Mouse (Mus musculus): ENCODE data around the gene Btrc.

Btrc gene

DNA sequence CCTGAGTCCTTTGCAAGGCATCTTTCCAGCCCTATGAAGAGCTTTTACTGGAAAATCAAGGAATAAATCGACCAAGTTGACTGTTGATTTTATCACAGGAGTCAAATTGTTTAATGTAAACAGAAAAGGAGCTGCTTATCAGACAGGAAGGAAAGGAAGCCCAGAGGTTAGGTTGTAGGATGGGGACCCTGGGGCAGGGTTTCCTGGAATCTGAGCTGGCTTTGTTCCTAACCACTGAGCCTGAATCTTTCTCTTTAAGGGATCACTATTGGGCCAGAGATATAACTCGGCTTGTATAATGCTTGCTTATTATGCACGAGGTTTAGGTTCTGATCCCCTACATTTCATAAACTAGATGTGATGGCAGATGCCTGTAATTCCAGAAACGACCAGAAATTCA lies 64.6 kb downstream of the Btrc start:
- DNase-seq (ENCODE audit: low spot score in 2 of 2) = no peak

DNA sequence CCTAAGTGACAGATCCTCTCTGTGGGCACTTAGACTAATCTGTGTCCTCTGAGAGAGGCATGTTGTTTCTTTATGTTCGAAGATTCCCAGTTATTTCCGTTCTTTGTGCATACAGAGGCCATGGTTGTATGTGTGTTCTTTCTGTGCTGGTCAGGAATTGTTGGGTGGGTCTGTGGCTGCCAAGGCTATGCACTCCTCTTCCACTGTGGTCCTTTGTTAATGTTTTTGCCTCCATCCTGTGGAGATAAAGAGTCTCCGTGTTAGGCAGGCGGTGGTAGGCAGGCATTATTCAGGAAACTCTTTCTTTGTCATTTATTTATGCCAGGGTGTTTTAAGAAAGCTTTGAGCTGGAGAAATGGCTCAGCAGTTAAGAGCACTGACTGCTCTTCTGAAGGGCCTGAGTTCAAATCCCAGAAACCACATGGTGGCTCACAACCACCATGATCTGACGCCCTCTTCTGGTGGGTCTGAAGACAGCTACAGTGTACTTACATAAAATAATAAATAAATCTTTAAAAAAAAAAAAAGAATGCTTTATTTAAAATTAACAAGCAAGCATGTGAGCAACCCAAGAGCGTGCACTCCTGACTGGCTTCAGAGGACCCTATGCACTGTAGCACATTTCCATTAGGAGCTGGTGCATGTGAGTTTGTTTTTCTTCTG lies 67.6 kb downstream of the Btrc start:
- no peak for DNase-seq (ENCODE audit: low spot score in 2 of 2)

DNA sequence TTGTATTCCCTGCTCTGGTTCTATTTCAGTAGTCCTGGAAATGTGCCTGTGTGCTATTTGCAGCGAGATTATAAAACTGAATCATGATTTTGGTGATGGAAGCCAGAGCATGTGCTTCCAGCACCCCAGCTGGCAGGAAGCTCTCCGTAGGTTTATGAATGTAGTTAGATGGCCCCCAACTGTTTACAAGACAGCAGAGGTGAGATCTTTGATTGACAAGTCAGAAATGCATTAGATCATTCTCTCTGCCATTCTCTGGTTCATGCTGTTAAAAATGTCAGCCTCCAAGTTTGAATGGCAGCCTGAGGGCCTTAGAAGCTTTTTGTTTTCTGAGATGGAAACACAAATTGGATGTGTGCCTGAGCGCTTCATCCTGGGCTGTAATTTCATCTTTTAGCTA lies 68.8 kb downstream of the Btrc start:
- DNase-seq (ENCODE audit: low spot score in 2 of 2) = no peak

DNA sequence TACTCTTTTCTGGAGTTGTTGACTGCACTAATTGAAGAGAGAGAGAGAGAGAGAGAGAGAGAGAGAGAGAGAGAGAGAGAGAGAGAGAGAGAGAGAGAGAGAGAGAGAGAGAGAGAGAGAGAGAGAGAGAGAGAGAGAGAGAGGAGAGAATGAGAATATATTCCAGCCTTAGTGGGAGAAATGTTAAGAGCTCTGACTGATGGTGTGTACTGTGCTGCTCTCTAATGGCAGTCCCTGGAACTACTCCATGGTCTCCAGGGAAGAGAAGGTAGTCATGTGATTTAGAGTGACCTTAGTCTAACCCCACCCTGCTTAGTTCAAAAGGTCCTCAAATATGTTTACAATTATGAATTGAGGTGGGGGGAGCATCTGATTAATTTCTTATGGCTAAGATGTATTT lies 72.5 kb downstream of the Btrc start:
- peak; percentile 52 to 57 for DNase-seq (ENCODE audit: low spot score in 2 of 2)

DNA sequence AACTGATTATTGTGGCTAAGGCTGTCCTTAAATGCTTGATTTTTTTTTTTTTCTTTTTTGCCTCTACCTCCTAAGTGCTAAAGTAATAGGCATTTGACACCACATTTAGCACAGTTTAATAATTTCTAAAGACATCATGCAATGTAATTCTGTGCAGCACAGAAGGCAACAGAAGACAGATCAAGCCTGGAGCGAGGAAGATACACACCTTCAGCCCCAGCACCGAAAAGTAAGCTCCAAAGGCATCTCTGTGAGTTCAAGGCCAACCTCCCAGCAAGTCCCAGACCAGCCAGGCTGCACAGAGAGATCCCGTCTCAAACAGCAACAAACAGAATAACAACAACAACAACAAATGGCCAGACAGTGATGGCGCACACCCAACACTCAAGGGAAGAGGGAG lies 73.6 kb downstream of the Btrc start:
- DNase-seq (ENCODE audit: low spot score in 2 of 2) = no peak

DNA sequence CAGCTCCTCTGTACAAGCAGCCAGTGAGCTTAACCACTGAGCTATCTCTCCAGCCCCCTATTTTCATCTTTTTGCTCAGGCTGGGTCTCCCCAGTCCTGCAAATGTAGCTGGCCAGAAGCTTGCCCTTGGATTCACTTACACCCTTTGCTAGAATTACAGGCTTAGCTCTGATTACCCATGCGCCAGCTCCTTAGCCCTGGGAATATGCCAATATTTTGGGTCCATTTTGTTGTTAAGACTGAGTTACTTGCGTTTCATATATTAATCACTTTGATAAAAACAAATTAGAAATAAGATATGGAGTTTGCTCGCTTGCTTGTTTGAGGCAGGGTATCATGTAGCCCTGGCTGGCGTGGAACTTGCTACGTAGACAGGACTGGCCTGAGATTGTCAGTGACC lies 74.7 kb downstream of the Btrc start:
- DNase-seq (ENCODE audit: low spot score in 2 of 2) = no peak

DNA sequence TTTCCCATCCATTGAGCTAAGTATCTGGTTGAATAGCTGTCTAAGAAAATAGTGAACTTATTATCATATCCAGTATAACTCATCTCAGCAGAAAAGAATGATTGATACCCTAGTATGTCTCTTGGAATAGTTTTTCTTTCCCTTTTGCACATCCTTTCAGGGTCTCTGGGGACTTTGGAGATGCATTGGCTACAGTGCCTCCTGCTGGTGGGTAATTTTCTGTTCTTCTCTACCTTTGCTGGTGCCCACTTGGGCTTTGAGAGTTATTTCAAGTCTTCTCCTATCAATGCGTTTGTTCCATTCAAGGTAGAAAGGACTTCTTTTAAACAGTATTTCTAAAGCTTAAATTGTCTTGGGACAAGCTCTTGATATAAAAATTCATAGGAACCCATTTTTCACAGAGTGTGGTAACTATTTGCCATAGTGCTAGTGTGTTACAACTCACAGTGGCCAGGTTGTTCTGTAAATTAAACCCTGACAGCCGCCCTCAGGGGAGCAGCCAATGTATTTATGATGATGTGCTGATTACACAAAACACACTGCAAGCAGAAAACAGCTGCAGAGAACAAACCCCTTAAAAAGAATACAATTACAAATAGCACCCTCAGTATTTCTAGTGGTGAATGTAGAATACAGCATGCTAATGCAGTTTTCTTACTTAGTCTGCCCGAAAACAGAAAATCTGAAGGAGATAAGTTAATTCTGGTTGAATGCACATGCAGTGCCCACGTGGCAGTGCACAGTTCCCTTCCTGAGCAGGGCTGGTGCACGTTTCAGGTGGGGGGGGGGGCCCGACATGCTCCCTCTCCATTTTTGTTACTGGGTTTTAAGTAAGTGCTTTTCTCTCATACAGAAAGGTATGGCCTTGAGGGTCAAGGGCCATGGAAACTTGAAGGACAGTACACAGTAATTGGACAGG lies 75.7 kb downstream of the Btrc start:
- DNase-seq (ENCODE audit: low spot score in 2 of 2) = no peak

DNA sequence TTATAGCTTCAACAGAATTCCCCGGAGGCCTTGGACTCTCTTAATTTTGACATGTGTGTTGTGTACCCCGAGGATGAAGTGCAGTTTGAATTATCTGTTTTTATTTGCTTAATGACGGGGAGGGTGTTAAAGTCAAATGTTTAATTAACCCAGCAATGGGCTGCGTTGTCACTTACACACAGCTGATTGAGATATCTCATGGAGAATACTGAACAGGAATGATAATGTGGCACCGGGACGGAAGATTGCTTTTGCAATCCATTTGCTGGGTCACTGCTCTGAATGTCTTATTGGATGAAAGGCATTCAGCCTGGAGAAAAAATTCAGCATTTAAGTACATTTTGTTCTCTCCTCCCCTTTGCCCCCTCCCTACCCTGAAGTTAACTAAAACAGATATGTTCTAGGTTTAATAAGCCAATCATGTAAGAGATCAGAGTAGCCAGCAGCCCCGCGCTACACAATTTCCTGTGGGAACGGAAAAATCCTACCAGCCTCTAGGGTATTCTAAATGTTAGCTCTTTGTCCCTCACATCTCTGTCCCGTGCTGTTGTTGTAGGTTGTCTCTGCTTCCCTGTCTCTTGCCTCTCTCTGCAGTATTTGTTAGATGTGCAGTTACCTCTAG lies 77.1 kb downstream of the Btrc start:
- DNase-seq (ENCODE audit: low spot score in 2 of 2) = no peak

DNA sequence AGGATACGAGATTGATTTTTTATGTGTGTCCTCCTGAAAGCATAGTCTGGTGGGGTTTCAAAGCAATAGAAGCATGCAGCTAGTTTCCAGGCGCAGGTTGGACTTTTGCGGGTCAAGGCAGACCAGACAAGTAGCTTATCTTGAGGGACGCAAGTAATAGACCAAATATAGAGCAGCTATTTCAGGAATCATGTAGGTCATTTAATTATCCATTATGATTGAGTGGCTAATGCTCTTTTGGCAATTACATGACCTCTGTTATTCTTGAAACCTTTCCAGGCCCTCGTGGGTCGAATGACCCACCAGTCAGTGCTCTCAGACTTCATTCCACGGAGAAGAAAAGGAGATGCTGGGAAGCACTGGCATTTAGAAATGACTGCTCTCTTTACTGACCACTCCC lies 78.2 kb downstream of the Btrc start:
- DNase-seq (ENCODE audit: low spot score in 2 of 2) = no peak

DNA sequence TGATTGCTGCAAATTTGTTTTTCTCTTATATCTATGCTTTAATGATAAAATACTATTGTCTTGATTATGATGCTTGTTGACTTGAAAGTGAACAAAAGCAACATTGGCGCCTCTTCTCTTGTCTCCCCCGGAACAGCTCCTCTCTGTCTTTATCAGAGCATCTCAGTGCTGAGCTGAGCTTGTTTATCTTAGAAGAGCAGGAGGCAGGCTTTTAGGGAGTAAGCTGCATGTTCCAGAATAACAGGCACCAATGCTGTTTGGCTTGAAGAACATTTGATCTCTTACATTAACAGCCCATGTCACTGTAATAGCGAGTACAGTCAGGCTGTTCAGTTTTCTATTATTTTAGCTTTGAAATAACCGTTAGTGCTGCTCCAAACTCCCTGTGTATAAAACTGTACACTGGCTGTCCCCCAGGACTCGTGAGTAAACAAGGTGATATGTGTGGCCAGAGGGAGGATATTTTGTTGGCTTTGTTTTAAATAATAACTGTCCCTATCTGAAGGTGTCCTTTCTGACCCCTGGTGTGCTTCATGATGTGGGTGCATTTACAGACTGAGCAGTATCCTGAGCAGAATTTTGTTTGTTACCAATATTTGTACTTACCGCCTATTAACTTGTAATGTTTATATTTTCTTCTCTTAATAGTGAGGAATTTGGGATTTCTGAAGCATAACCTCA lies 81.9 kb downstream of the Btrc start:
- DNase-seq (ENCODE audit: low spot score in 2 of 2) = no peak

DNA sequence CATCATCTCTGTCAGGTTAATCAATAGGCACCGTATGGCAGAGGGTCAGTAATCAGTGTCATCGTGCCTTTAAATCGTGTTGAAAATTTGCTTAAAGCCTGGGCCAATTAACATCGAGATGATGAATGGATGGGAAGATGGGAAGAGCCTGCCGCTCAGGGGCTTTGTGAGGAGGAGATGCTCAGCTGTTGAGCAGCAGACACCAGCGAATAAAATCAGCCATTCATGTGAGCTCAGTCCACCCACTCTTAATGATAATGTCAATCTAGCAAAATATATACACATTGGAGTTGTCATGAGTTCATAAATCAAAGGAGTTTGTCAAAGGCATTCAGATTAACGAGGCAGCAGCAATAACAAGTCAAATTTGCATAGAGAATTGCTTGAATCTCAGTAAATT lies 83.1 kb downstream of the Btrc start:
- no peak for DNase-seq (ENCODE audit: low spot score in 2 of 2)

DNA sequence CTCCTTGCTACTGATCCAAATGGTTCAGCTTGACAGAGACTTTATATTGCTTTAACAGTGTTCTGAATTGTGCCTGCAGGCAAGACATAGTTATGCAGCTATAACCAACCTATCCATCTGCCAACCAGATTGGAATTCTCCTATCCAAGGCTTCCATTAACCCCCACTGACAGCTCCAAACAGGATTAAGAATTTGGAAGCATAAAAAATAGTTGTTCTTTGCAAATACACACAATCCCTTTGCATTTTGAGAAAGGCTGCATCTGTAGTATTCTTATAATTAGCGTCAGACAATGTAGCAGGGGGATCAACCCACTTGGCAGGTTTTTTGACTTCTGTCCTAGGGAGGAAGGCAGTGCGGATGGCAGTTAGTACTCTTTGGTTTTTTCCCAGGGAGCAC lies 83.7 kb downstream of the Btrc start:
- DNase-seq (ENCODE audit: low spot score in 2 of 2) = no peak

DNA sequence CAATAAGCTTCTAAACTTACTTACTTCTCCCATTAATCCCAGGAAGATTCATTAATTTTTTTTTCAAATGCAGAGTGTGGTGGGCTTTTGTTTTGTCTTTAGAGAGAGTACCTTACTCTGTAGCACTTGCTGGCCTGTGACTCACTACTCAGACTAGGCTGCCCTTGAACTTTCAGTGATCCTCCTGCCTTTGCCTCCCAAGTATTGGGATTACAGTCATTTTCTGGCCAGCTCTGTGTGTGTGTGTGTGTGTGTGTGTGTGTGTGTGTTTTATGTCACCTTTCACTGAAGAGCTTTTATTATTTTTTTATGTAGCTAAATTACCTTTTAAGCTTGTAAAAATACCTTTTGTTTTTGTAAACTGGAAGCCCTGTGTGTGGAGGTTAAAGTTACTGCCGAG lies 84.4 kb downstream of the Btrc start:
- no peak for DNase-seq (ENCODE audit: low spot score in 2 of 2)

DNA sequence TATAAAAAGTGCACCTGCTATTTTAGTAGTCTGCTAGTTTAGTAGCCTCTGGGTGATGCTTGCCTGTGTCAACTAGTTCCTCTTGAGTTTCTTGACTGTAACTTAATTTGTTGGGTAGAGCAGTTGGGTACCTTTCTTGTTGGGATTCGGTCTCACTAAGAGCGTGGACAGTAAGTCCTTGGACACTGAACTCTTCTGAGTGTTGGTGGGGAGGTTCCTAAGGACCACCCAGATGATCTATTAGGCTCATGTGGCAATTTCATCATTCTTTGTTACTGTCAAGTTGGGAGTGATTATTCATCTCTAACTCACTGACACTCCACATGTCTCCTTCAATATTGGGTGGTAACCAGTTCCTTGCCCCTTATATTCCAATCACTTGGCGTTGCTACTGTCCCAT lies 90.9 kb downstream of the Btrc start:
- DNase-seq (ENCODE audit: low spot score in 2 of 2) = no peak

DNA sequence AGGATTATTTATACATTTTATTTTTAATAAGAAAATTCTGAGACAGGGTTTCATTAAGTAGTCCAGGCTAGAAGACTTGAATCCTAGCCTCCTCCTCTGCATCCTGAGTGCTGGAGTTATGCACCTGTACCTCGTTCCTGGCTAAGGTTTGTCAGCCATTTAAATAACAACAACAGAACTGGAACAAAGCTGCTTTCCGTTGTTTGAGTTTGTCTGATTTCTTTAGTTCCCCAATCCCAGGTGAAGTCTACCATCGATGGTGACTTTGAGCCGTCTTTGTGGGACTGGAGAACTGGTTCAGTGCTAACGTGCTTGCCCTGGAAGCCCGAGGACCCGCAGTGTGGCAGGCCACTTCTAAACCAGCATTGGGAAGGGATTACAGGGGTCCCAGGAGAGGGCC lies 93.4 kb downstream of the Btrc start:
- no peak for DNase-seq (ENCODE audit: low spot score in 2 of 2)

DNA sequence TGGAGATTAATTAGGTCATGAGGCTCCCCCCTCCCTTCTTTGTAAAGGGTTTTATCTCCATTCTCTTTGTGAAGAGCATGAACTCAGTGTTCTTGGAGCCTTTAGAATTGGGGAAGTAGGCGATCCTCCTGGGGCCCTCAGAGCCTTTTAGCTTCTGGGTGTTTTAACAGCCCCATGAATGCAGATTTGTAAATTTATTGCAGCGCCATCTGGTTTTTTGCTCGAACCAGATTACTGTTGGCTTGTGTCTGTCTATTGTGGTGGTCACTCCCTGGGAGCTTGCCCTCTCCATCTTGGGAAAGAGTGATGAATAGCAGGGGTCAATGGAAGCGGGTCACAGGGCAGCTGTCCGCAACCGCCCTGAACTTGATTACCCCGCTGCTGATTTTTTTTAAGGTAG lies 95.2 kb downstream of the Btrc start:
- no peak for DNase-seq (ENCODE audit: low spot score in 2 of 2)

DNA sequence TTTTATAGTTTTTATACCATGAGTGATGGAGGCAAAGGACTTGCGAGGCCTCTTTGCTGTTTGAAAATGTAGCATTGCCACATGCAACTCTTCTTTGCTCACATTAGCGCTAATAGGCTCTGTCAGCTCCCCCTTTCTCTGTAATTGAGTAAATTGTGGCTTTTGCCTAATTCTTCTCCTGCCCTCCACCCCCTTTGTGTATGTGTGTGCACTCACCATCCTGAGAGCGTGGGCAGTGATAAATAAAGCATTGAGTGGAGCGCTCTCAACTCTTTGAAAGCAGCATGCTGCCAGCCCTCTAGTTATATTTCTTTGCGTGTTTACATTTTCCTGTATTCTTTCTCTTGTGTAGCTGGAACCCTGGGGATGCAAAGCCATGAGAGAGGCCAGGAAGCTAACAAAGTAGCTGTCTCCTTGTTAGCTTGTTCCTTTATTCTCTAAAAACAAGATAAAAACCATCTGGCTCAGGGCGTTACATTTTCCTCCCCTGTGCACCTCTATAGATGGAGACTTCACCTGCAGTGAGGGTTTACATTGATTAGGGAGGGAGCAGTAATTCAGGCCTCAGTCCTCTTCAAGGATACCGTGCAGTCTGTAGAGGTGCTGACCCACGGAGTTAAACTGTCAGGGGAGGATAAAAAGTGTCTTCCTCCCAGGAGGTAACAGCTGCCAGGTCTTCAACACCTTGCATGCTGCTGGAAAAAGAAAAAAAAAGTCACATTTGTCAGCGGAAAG lies 96.6 kb downstream of the Btrc start:
- no peak for DNase-seq (ENCODE audit: low spot score in 2 of 2)

DNA sequence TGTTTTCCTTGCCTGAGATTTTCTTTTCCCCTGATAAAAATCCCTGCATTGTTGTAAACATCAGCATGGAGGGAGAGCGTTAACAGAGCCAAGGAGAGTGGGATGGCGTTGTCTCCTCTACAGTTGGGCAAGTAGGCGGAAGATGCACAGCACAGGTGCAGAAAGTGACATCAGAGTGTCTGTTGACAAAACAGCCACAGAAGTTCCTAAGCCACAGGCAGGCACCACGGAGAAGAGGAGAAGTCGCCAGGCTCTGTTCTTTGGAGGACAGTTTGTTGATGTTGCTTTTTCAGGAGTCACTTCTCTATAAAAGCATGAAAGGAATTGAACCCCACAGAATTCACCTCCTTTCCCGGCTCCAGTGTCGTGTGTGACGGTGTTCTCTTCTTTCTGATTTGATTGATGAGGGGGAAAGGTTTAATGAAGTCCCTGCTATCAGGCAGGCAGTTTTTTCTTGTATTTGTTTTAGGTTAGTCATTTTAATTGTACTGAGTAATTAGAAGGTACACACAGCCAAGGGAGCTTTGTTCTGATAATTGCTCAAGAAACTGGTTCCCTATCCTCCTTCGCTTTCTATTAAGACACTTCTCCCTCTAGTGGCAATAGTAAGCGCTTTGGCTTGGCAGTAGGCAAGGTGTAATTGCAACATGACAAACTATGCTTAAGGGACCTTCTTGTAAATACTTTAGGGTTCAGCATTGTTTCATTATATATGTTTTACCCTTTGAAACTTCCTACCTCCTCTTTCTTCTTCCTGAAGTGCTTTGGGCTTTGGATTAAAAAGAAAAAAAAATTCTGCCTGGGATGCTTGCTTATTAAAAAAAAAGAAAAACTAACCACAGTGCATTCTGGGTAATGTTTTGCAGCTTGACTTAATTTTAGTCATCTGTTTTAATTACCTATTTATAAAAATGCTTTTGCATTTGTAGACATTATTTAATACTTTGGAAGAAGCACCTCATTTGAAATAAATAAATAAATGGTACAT lies 97.5 kb downstream of the Btrc start:
- DNase-seq (ENCODE audit: low spot score in 2 of 2) = no peak

DNA sequence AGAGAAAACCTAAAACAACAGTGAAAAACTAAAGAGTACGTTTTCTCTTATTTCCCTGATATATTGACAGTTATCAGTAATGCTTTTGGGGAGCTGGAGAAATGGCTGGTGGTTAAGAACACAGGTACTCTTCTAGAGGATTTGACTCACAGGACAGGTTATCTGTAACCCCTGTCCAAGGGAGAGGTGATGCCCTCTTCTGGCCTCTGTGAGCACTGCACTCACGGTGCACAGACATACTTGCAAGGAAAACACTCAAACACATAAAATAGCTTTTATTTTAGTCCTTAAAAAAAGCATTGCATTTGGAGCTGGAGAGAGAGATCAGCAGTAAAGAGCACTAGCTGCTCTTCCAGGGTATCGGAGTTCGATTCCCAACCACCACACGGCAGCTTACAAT lies 106.2 kb downstream of the Btrc start:
- DNase-seq (ENCODE audit: low spot score in 2 of 2) = no peak

DNA sequence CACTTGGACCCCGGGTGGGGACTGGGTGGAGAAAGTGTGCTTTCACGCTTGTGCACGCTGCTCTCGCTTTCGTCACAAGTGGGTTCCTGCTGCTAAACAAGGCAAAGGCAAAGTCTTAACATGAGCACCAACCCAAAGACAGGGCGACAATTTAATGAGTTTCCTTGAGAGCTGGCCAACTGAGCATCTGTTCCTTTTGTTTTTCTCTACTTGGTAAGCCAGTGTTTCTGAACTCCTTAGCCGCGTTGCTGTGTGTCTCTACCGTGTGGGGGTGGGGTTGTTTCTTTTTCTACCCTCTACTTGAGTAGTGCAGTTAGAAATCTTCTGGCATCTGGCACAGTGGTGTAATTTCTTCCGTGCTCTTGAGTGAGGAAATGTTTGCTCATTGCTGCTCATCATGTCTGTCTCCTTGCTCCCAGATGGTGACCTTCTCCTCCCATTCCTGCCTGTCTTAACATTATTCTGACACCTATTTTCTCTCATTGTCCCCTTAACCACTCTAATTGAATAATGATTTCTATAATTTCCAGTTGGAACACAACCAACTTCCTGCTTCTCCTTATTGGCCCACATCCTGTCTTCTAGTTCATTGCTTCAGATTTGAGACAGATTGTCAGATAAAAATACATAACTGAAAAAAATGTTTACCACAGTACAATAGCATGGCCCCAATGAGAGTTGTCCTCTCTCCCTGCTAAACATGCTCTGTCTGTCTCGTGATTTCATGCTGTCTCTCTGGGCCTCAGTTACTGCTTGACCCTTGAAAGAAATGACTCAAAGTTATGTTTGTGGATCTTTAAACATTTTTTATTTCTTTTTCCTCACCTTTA lies 109.4 kb downstream of the Btrc start:
- no peak for DNase-seq (ENCODE audit: low spot score in 2 of 2)
